Mouse (Mus musculus) frontal cortex, postnatal 10 days (tissue): ENCODE measurements around the gene Olfr1380.
A peak's percentile ranks its signal among the peaks of the same experiment; 100 is the strongest.
"Not testable (repeated sequence)": the region's sequence is repeated elsewhere in the genome, so short reads cannot be mapped to it uniquely, and the experiment has no call there.

Source experiments
- DNase-seq, 2 experiments: peaks; one replicate each; pipeline ENCODE4 v3.0.0; 2022; ENCODE audit warnings: low spot score in 2 of 2, mixed read lengths in 1 of 2

The Olfr1380 gene

GRCm38 (mm10) chr11:49556578-49556977 is at the start of gene Olfr1380:
TSS of gene Olfr1380 (plus strand) at chr11:49556878.
- not testable (repeated sequence) for DNase-seq

- no peak for DNase-seq
Observed at GRCm38 (mm10) chr11:49518086-49518485, 38.6 kb upstream of the Olfr1380 start.

- DNase-seq, result no peak
Observed at GRCm38 (mm10) chr11:49519348-49519747, 37.3 kb upstream of the Olfr1380 start, which contains the start of gene Olfr1383. TSS of gene Olfr1383 (plus strand) at chr11:49519648.

GRCm38 (mm10) chr11:49527947-49528346 is 28.7 kb upstream of the Olfr1380 start, which contains the start of gene Olfr1382:
TSS of gene Olfr1382 (plus strand) at chr11:49528247.
- no peak for DNase-seq

GRCm38 (mm10) chr11:49532761-49533160 is 23.9 kb upstream of the Olfr1380 start:
- DNase-seq, result no peak

- peak; percentile 16 to 22 for DNase-seq
Observed at GRCm38 (mm10) chr11:49536631-49537030, 20.0 kb upstream of the Olfr1380 start.

GRCm38 (mm10) chr11:49543149-49543548 is 13.5 kb upstream of the Olfr1380 start, which contains the start of gene Olfr1381:
TSS of gene Olfr1381 (plus strand) at chr11:49543449.
- not testable (repeated sequence) for DNase-seq

- not testable (repeated sequence) for DNase-seq
Observed at GRCm38 (mm10) chr11:49554033-49554432, 2.6 kb upstream of the Olfr1380 start.

GRCm38 (mm10) chr11:49575054-49575453 is 18.4 kb downstream of the Olfr1380 start:
- DNase-seq, result not testable (repeated sequence)

GRCm38 (mm10) chr11:49580452-49580851 is 23.8 kb downstream of the Olfr1380 start:
- DNase-seq, result not testable (repeated sequence)

- DNase-seq, result no peak
Observed at GRCm38 (mm10) chr11:49590213-49590612, 33.5 kb downstream of the Olfr1380 start.

- not testable (repeated sequence) for DNase-seq
Observed at GRCm38 (mm10) chr11:49597149-49597548, 40.5 kb downstream of the Olfr1380 start.

GRCm38 (mm10) chr11:49608306-49608705 is 51.6 kb downstream of the Olfr1380 start:
- DNase-seq, result not testable (repeated sequence)

GRCm38 (mm10) chr11:49608938-49609867 is 52.5 kb downstream of the Olfr1380 start, which contains the start of gene Flt4:
TSS of gene Flt4 (plus strand) at chr11:49609263.
- not testable (repeated sequence) for DNase-seq

GRCm38 (mm10) chr11:49609868-49610824 is 53.5 kb downstream of the Olfr1380 start:
- DNase-seq, result not testable (repeated sequence)

GRCm38 (mm10) chr11:49611349-49611748 is 54.7 kb downstream of the Olfr1380 start:
- DNase-seq, result not testable (repeated sequence)

- no peak for DNase-seq
Observed at GRCm38 (mm10) chr11:49612154-49612553, 55.5 kb downstream of the Olfr1380 start.

- DNase-seq, result no peak
Observed at GRCm38 (mm10) chr11:49613349-49613748, 56.7 kb downstream of the Olfr1380 start.
